Mouse (Mus musculus) liver, adult (tissue): ENCODE data around the gene Blnk.

Experiments used
- GATA4 ChIP-seq: IDR thresholded peaks from 2 replicates; pipeline ENCODE4 v1.6.1; 2014; ENCODE audit warnings: mild to moderate bottlenecking, low read length; ENCODE audit not compliant: insufficient replicate concordance

Gene Blnk

DNA sequence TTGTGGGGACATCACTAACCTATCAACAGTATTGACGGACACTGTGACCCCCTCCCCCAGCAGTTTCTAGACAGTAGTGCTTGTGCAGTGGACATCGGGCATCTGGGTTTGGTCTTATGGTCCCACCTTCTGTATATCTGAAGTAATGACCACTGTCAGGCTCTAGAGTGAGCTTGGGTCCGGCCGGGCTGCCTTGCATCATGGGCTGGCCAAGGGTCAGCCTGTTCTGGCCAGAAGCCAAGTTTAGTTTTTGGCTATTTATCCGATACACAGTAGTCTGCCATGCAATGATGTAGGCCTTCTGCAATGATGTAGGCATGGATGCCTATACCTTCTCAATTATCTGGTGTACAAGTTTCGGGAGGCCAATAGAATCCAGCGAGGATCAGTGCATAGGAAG, 50.8 kb downstream of the Blnk start:
- TF ChIP-seq GATA4: no peak

DNA sequence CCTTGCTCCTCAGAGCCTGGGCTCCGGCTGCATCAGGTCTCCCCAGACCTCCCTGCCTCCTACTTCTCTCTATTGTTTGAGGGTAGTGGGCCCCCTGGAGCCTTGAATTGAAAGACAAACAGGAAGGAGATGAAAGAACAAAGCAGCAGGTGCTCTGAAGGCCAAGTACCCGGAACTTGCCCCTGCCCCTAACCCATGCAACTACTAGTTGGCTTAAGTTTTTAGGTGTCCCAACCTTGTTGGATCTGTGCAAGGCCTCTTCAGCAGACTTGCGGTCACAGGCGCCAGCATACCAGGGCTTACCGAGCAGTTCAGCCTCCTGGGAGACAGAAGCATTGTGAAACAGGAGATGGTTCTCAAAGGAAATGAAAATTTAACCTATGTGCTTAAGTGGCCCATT, 58.3 kb downstream of the Blnk start:
- TF ChIP-seq GATA4: no peak

DNA sequence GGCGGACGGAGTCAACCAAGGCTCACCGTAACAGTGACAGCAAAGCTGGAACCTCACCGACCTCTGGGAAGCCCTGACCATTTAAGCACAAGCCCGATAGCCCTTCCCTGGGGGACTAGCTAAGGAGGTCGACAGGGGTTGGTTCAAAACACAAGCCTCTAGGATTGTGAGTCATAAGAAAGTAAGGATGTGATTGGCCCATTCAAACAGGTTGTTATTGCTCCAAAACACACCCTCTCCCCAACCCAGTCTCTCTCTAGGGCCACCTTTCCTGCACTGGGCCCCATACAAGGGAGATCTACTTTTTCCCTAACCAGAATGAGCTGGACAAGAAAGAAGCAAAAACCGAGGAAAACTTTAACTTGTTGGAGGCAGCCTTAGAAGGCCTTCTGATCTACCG, 59.0 kb downstream of the Blnk start:
- TF ChIP-seq GATA4: no peak

DNA sequence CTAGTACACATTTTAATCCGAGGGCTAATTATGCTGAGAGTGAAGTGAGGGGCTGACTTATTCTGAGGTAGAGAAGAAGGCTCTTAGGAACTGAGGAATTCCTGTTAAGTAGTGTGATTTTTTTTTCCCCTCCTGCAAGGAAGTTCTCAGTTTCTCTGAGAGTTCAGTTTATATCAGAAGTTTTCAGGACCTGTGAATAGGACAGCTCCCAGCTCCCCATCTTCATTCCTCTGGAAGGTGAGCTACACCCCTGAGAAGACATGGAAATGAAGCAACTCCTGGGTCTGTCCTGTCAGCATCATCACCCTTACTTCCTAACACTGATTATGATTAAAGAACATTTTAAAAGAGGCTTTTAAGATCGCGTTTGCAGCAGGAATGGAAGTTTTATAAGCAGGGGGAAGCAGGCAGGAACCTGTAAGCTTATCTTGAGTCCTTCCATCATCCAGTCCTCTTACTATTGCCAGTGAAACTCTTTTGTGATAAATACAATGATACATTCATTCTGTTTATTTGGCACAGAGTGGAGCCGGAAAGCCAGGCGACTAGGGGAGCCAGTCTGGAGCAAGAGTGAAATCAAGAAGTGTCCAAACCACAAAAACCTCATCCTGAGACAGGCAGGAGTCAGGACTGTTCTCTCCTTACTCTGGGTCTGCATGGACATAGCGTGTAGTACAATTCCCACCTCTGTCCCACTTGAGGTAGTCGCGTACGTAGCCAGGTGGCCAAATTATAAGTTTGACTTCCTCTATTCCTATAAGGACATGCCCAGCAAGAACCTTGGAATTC, 62.6 kb downstream of the Blnk start:
- TF ChIP-seq GATA4: no peak

DNA sequence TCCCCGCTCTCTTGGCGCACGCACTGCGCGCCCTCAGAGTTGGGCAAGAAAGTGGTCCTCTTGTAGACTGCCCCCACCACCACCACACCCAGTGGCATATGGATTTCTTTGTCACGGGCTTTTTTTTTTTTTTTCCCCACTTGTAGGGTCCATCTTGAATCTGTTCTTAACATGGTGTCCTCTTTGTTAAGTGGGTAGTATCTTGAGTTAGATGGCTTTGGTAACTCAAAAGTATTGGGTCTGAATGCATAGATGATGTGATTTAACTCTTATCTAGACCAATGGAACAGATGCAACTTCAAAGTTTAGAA, 99.0 kb downstream of the Blnk start:
- TF ChIP-seq GATA4: no peak

DNA sequence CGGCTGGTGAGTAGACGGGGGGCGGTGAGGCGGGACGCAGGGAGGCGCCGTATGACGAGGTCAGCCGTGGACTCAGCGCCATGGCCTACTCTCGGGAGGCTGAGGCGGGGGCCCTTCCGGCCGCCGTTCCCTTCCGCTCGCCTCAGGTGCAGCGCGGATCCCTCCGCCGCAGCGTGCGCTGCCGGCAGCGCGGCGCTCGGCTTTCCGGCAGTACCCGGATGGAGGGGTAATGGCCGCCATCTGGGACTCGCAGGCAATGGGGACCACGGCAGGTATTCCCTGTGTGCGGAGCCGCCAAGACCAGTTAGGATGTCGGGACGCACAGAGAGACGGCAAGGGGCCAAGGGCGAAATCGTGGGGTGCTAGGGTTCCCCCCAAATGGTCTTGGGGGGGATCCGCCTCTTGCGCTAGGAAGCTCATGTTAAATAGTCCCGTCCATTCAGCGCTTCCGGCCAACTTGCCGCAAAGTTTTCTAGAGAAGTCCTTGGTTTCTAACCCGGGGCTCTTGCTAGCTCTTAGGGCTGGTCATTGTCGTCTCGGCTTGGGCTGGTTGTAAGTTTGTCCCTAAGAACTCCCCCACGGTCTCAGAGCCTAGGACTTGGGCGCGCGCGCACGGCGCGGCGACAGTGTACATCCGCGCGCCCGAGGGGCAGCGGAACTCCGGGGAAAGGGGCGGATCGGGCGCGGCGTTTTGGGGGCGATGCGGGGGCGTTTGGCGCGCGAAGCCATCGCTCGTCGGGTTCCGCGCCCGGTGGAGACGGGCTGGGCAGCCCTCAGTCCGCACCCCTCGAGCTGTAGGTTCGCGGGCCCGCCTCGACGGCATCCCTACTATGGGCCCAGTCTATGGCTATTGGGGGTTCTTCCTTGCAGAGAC, 99.6 kb downstream of the Blnk start, which contains the start of gene Zfp518a:
Gene Zfp518a (plus strand): TSS at position 187 of the 874 bp plus-strand sequence.
- TF ChIP-seq GATA4: no peak; the same call in 1 of the 2 replicates

DNA sequence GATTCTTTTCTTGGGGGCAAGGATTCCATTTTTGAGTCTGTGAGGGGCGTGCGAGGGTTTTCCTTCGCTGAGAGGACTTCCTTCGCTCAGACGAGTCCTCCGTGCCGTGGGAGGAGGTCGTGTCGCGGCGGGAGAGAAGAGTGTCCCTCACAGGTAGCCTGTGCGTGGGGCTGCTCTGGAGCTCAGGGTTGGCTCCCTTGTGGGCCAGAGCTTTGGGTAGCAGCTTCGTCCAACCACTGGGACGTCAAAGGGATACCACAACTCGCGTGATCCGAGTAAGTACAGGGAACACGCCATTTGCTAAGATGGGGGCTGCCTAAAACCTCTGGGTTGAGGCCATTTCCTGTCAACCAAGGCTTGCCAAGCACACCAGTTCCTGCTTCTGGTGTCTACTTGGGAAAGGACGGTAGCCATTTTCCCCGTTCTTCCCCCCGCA, 100.2 kb downstream of the Blnk start:
- TF ChIP-seq GATA4: no peak

DNA sequence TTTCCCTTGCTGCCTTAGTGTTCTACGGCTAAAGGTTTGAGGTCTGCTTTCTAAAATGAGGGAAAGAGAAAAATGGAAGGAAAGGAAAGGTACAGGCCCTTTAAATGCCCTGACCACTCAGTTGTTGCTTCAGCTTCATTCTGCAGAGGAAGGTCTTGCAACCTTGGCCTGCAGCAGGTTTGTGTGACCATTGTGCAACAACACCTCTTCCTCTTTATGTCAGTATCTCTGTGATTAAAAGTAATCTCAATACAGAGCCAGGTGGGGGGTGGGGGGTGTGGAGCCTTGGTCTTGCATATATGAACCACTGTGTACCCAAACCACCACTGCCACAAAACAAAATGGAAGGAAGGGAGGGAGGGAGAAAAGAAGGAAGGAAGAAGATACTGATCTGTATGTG, 105.4 kb downstream of the Blnk start:
- no peak for TF ChIP-seq GATA4

DNA sequence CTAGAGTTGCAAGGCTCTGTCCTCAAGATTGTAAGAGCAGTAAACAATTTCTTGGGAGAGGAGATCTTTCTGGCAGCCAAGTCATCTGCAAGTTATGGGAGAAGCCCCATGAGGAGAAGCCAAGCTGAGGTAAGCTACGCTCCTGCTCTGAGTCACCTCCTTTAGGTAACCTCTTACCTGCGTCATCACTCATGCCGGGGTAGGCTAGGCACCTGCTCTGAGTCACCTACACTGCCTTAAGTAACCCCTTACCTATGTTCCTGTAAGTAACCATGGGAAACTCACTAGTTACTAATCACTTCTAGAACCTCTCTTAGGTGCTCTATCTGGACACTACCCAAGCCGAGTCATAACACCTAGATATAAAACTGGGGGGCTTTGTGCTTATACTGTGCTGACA, 112.6 kb downstream of the Blnk start:
- no peak for TF ChIP-seq GATA4
